Mouse (Mus musculus) midbrain, postnatal 0 days (tissue): ENCODE data around the gene Prpf6. TPM values are rescaled to one million over a fixed set of nuclear protein-coding genes. Genes with fewer than 3 reads are reported as not detected.

Source experiments
- ATAC-seq: fragments of 200-750 bp; cut with Nextera tagmentation; 2 replicates; pipeline ENCODE4 v1.8.0; 2017; ENCODE audit warnings: moderate number of reproducible peaks, mild to moderate bottlenecking, moderate TSS enrichment, moderate library complexity; ENCODE audit not compliant: low FRiP score
- DNase-seq: peaks from one replicate; pipeline ENCODE4 v3.0.0-alpha.2; 2015; ENCODE audit warnings: low spot score
- H3K27ac ChIP-seq: fragments of 300-500 bp; sonication (generic); 2 replicates; pipeline ENCODE4 v1.5.1; 2014; ENCODE audit warnings: low read depth, mild to moderate bottlenecking, low read length, mixed read lengths
- H3K27me3 ChIP-seq: fragments of 300-500 bp; sonication (generic); 2 replicates; pipeline ENCODE4 v1.6.1; 2014; ENCODE audit warnings: low read length, control low read depth, mixed read lengths; ENCODE audit not compliant: insufficient read depth
- H3K36me3 ChIP-seq: fragments of 300-500 bp; sonication (generic); 2 replicates; pipeline ENCODE4 v1.6.1; 2014; ENCODE audit warnings: low read length, control low read depth, mixed read lengths; ENCODE audit not compliant: insufficient read depth
- H3K4me1 ChIP-seq: fragments of 300-500 bp; sonication (generic); 2 replicates; pipeline ENCODE4 v1.6.1; 2014; ENCODE audit warnings: mild to moderate bottlenecking, control low read depth, antibody characterized with exemption, low read length, mixed read lengths; ENCODE audit not compliant: insufficient read depth
- H3K4me2 ChIP-seq: fragments of 300-500 bp; sonication (generic); 2 replicates; pipeline ENCODE4 v1.6.1; 2014; ENCODE audit warnings: low read depth, mild to moderate bottlenecking, low read length, mixed read lengths; ENCODE audit not compliant: poor library complexity, severe bottlenecking
- H3K4me3 ChIP-seq: fragments of 300-500 bp; sonication (generic); 2 replicates; pipeline ENCODE4 v1.5.1; 2014; ENCODE audit warnings: low read depth, mild to moderate bottlenecking, low read length, moderate library complexity
- H3K9ac ChIP-seq: fragments of 300-500 bp; sonication (generic); replicated peaks from 2 replicates; pipeline ENCODE4 v1.6.1; 2014; ENCODE audit warnings: mild to moderate bottlenecking, low read length, moderate library complexity, mixed read lengths; ENCODE audit not compliant: poor library complexity, severe bottlenecking
- H3K9me3 ChIP-seq: fragments of 300-500 bp; sonication (generic); 2 replicates; pipeline ENCODE4 v1.6.1; 2016; ENCODE audit warnings: low read length, control low read depth
- CTCF ChIP-seq: IDR thresholded peaks from 2 replicates; pipeline ENCODE4 v1.5.1; 2016; ENCODE audit warnings: antibody characterized with exemption, mild to moderate bottlenecking
- WGBS: fragments of 180-500 bp; shearing (Covaris S2); extraction: QIAGEN DNeasy Blood & Tissue Kit; methylation state at CpG from one replicate; pipeline ENCODE4 v1.1.7; 2014; 5-methylcytosine and 5-hydroxymethylcytosine counted together
- polyA plus RNA-seq: library from polyadenylated mRNA; unstranded; fragments of >200 nt; fragmentation: Nextera tagmentation; extraction: Ambion mirVana; gene quantifications from 2 replicates; pipeline ENCODE4 v1.2.1, GENCODE M21; 2015
- total RNA-seq: library from RNA; depleted of rRNA; stranded (reverse); fragments of >200 nt; gene quantifications from 2 replicates; pipeline ENCODE4 v1.2.3, GENCODE M21; 2014

The Prpf6 gene
- total and polyA plus RNA-seq, 2 experiments from 2014 or later, result 34.4 to 40.5 TPM

DNA sequence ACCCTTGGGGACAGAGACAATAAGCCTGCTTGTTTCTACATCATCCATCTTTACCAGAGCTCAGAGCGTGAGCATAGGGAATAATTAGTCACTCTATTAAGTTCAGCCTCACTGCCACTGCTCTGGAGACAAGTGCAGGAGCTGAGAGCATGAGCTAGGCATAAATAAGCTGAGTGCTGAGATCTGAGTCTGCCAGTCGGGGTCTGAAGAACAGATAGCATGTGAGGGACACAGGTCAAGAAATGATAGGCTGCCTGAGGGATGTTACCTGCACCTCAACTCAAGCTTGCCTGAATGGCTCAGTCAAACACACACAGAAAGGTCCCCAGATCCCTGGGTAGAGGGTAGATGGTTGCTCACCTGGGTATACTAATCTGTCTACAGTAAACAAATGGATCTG lies 14.5 kb upstream of the Prpf6 start:
- no peaks in the 10 kb centered on the region for H3K9me3 ChIP-seq
- no peak overlapping the region for H3K4me3 ChIP-seq
- H3K27me3 ChIP-seq, result no peaks in the 10 kb centered on the region
- no peak overlapping the region for H3K27ac ChIP-seq
- peaks cover 14% of the 10 kb centered on the region for H3K36me3 ChIP-seq
- TF ChIP-seq CTCF, result no peak
- ATAC-seq (no peak), DNase-seq (peak; percentile 26)
- WGBS, result 75% methylated on average over 2 of the region's 2 CpGs
- peaks cover 7% of the 10 kb centered on the region; the same call in 1 of the 2 replicates for H3K4me1 ChIP-seq
- H3K9ac ChIP-seq, result no peak overlapping the region
- no peak overlapping the region for H3K4me2 ChIP-seq

DNA sequence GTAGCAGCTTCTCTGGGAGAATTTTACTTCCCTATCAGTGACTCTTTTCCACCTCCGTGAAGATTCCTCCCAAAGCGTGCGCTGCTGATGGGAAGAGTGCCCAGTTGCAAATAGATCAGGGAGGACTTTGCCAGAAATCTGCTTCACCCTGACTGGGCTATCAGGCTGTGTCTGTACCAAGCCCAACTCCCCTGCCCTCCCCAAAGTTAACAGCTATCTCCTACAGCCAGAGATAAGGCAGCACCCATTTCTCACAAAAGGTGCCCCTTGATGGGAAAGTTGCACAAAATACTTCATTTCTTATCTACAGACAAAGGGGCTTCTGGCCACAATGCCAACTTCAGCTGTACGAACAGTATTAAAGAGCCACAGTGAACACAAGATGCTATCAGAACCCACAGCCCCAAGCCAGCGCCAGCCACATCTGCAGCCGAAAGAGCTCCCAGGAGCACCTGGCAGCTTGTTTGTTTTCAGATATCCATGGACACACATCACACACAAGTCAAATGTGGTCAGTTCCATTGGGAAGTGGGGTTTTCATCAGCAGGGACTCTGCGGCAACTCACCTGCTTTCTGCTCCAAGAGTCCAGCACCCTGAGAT lies 13.6 kb upstream of the Prpf6 start:
- Histone ChIP-seq H3K27me3 (no peaks in the 10 kb centered on the region), H3K27ac (no peak overlapping the region), H3K9me3 (no peaks in the 10 kb centered on the region), H3K9ac (no peak overlapping the region; the same call in 1 of the 2 replicates), H3K4me1 (peaks cover 7% of the 10 kb centered on the region; the same call in 1 of the 2 replicates), H3K4me2 (no peak overlapping the region), H3K4me3 (no peak overlapping the region), H3K36me3 (peaks cover 14% of the 10 kb centered on the region)
- no peak for ATAC-seq
- no peak for TF ChIP-seq CTCF
- 77% methylated on average over 7 of the region's 7 CpGs for WGBS
- DNase-seq, result no peak

DNA sequence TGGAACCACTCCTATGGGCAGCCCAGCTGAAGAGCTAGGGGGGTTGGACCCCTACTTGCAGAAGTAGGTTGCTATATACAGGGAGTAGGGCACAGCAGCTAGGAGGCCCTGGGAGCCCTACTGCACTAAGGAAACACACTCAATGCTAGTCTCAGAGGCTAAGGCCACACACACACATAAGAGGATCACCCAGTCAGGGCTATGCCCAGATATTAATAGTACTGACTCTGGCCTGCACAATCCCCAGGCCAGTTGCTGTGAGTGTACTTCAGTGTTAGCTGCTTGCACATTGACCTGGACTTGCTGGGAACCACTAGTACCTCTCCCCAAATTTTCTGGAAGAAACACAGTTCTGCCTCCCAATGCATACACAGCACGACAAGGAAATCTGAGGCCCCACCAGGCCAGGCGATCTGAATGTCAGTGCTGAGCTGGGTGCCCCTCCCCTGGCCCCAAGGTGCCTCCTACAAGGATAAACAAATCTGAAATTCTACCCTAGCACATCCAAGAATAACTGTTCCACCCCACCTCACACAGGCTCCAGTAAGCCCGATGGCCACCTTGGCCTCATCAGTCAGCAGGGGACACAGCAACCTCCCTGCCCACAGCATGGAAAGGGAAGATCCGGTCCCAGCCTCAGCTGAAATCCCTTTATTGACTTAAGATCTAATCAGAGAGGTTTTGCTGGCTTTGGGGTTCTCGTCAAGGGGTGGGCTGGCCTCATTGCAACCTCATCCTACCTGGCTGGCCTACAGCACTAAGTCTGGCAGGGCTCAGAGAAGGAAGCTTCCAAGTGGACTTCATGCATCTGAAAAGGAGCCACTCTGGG lies 12.7 kb upstream of the Prpf6 start:
- Histone ChIP-seq H3K27ac (no peak overlapping the region), H3K36me3 (peaks cover 10% of the 10 kb centered on the region), H3K4me2 (no peak overlapping the region), H3K4me3 (no peak overlapping the region), H3K27me3 (no peaks in the 10 kb centered on the region), H3K9me3 (no peaks in the 10 kb centered on the region), H3K9ac (no peak overlapping the region), H3K4me1 (peaks cover 7% of the 10 kb centered on the region; the same call in 1 of the 2 replicates)
- 77% methylated on average over 5 of the region's 5 CpGs for WGBS
- DNase-seq (no peak), ATAC-seq (no peak)
- no peak for TF ChIP-seq CTCF

- Histone ChIP-seq H3K9me3 (no peaks in the 10 kb centered on the region), H3K27me3 (no peaks in the 10 kb centered on the region), H3K27ac (no peak overlapping the region), H3K36me3 (peaks cover 13% of the 10 kb centered on the region), H3K4me1 (peaks cover 7% of the 10 kb centered on the region; the same call in 1 of the 2 replicates), H3K4me3 (no peak overlapping the region), H3K4me2 (no peak overlapping the region), H3K9ac (no peak overlapping the region)
- DNase-seq (no peak), ATAC-seq (no peak)
- 79% methylated on average over 1 of the region's 1 CpGs for WGBS
- TF ChIP-seq CTCF, result no peak
These were observed 12.0 kb upstream of the Prpf6 start for GRCm38 (mm10) chr2:181579681-181580080.

GRCm38 (mm10) chr2:181580131-181580772 lies 11.4 kb upstream of the Prpf6 start:
- Histone ChIP-seq H3K27ac (peak overlapping the region; percentile 93), H3K4me2 (peak overlapping the region; percentile 92), H3K36me3 (peaks cover 16% of the 10 kb centered on the region), H3K27me3 (no peaks in the 10 kb centered on the region), H3K9me3 (no peaks in the 10 kb centered on the region), H3K4me3 (peak overlapping the region; percentile 76), H3K9ac (peak overlapping the region; percentile 87; the same call in 1 of the 2 replicates), H3K4me1 (peaks cover 7% of the 10 kb centered on the region; the same call in 1 of the 2 replicates)
- ATAC-seq, result no peak
- 75% methylated on average over 5 of the region's 5 CpGs for WGBS
- DNase-seq, result no peak
- no peak for TF ChIP-seq CTCF
